Mouse (Mus musculus) frontal cortex, postnatal 36 days (tissue): Measurements from ENCODE around the gene Mybbp1a.
A peak's percentile ranks its signal among the peaks of the same experiment; 100 is the strongest.

ENCODE experiments used
- DNase-seq, 2 experiments: peaks; one replicate each; pipeline ENCODE4 v3.0.0; 2022; ENCODE audit warnings: low spot score in 2 of 2

Mybbp1a gene

GRCm38 (mm10) chr11:72446311-72447105 is 5.4 kb downstream of the Mybbp1a start:
- DNase-seq, result peak; percentile 45 to 47

- DNase-seq, result no peak
Observed at GRCm38 (mm10) chr11:72447475-72447874, 6.3 kb downstream of the Mybbp1a start.

GRCm38 (mm10) chr11:72452140-72452665 is 11.0 kb downstream of the Mybbp1a start:
- DNase-seq, result no peak

- DNase-seq, result no peak
Observed at GRCm38 (mm10) chr11:72453105-72453953, 12.2 kb downstream of the Mybbp1a start.

GRCm38 (mm10) chr11:72455694-72456093 is 14.5 kb downstream of the Mybbp1a start:
- peak in 1 of 2 experiments; percentile 57 for DNase-seq

GRCm38 (mm10) chr11:72457995-72458496 is 16.9 kb downstream of the Mybbp1a start:
- DNase-seq, result no peak

- no peak for DNase-seq
Observed at GRCm38 (mm10) chr11:72458502-72458901, 17.3 kb downstream of the Mybbp1a start.

GRCm38 (mm10) chr11:72461500-72461981 is 20.4 kb downstream of the Mybbp1a start:
- no peak for DNase-seq

GRCm38 (mm10) chr11:72464821-72465220 is 23.7 kb downstream of the Mybbp1a start:
- no peak for DNase-seq

GRCm38 (mm10) chr11:72465978-72466693 is 25.0 kb downstream of the Mybbp1a start:
- DNase-seq, result no peak

GRCm38 (mm10) chr11:72466694-72467507 is 25.7 kb downstream of the Mybbp1a start:
- DNase-seq, result no peak

- no peak for DNase-seq
Observed at GRCm38 (mm10) chr11:72468525-72468924, 27.4 kb downstream of the Mybbp1a start.

GRCm38 (mm10) chr11:72469217-72469616 is 28.1 kb downstream of the Mybbp1a start:
- DNase-seq, result no peak

- no peak for DNase-seq
Observed at GRCm38 (mm10) chr11:72470004-72470403, 28.8 kb downstream of the Mybbp1a start.

GRCm38 (mm10) chr11:72471381-72471780 is 30.2 kb downstream of the Mybbp1a start:
- no peak for DNase-seq

GRCm38 (mm10) chr11:72473540-72473939 is 32.4 kb downstream of the Mybbp1a start:
- DNase-seq, result no peak

GRCm38 (mm10) chr11:72474926-72475325 is 33.8 kb downstream of the Mybbp1a start:
- no peak for DNase-seq

- DNase-seq, result no peak
Observed at GRCm38 (mm10) chr11:72475408-72475807, 34.3 kb downstream of the Mybbp1a start.

- DNase-seq, result no peak
Observed at GRCm38 (mm10) chr11:72476074-72476625, 35.0 kb downstream of the Mybbp1a start.

- no peak for DNase-seq
Observed at GRCm38 (mm10) chr11:72477182-72477581, 36.0 kb downstream of the Mybbp1a start.
